Mouse (Mus musculus) midbrain, embryonic 14.5 days (tissue): ENCODE results near the gene Cryzl1. TPM values are rescaled to one million over a fixed set of nuclear protein-coding genes. Genes with fewer than 3 reads are reported as not detected.

Experiments
- ATAC-seq: fragments of 200-750 bp; cut with Nextera tagmentation; 2 replicates; pipeline ENCODE4 v1.8.0; 2017; ENCODE audit warnings: moderate number of reproducible peaks, moderate library complexity; ENCODE audit not compliant: low FRiP score, low TSS enrichment
- DNase-seq: peaks from one replicate; pipeline ENCODE4 v3.0.0-alpha.2; 2015
- H3K27ac ChIP-seq: fragments of 300-500 bp; sonication (generic); replicated peaks from 2 replicates; pipeline ENCODE4 v1.5.1; 2014; ENCODE audit warnings: mild to moderate bottlenecking, low read depth, low read length, moderate library complexity
- H3K27me3 ChIP-seq: fragments of 300-500 bp; sonication (generic); 2 replicates; pipeline ENCODE4 v1.6.1; 2014; ENCODE audit warnings: low read length, control low read depth, mixed read lengths; ENCODE audit not compliant: control insufficient read depth, insufficient read depth
- H3K36me3 ChIP-seq: fragments of 300-500 bp; sonication (generic); 2 replicates; pipeline ENCODE4 v1.6.1; 2014; ENCODE audit warnings: low read length, control low read depth; ENCODE audit not compliant: control insufficient read depth, insufficient read depth
- H3K4me1 ChIP-seq: fragments of 300-500 bp; sonication (generic); 2 replicates; pipeline ENCODE4 v1.6.1; 2014; ENCODE audit warnings: mild to moderate bottlenecking, antibody characterized with exemption, low read length, control low read depth; ENCODE audit not compliant: control insufficient read depth, insufficient read depth
- H3K4me2 ChIP-seq: fragments of 300-500 bp; sonication (generic); 2 replicates; pipeline ENCODE4 v1.6.1; 2014; ENCODE audit warnings: mild to moderate bottlenecking, low read length, moderate library complexity
- H3K4me3 ChIP-seq: fragments of 300-500 bp; sonication (generic); replicated peaks from 2 replicates; pipeline ENCODE4 v1.5.1; 2014; ENCODE audit warnings: low read depth, low read length
- H3K9ac ChIP-seq: fragments of 300-500 bp; sonication (generic); replicated peaks from 2 replicates; pipeline ENCODE4 v1.6.1; 2014; ENCODE audit warnings: mild to moderate bottlenecking, low read length, moderate library complexity
- H3K9me3 ChIP-seq: fragments of 300-500 bp; sonication (generic); 2 replicates; pipeline ENCODE4 v1.6.1; 2016; ENCODE audit warnings: low read length, control low read depth, mixed read lengths; ENCODE audit not compliant: control insufficient read depth
- WGBS: fragments of 180-500 bp; shearing (Covaris S2); extraction: QIAGEN DNeasy Blood & Tissue Kit; methylation state at CpG from one replicate; pipeline ENCODE4 v1.1.7; 2014; 5-methylcytosine and 5-hydroxymethylcytosine counted together
- polyA plus RNA-seq: library from polyadenylated mRNA; unstranded; fragments of >200 nt; fragmentation: Nextera tagmentation; extraction: Ambion mirVana; gene quantifications from 2 replicates; pipeline ENCODE4 v1.2.1, GENCODE M21; 2014

Gene Cryzl1
- polyA plus RNA-seq, 1 experiment from 2014 or later = 113 TPM

- H3K4me3 ChIP-seq = peak overlapping the region; percentile 91
- H3K27ac ChIP-seq = peak overlapping the region; percentile 90
- H3K4me2 ChIP-seq = peak overlapping the region; percentile 80
- 1% methylated on average over 51 of the region's 51 CpGs for WGBS
- no peaks in the 10 kb centered on the region for H3K27me3 ChIP-seq
- DNase-seq (no peak), ATAC-seq (peak; percentile 70)
- peak overlapping the region; percentile 81 for H3K9ac ChIP-seq
- 0 out of 2 replicates have a peak, but pooled peaks cover 12% of the 10 kb centered on the region for H3K4me1 ChIP-seq
- no peaks in the 10 kb centered on the region for H3K9me3 ChIP-seq
- peaks cover 38% of the 10 kb centered on the region for H3K36me3 ChIP-seq
These were observed 40.7 kb downstream of the Cryzl1 start for GRCm38 (mm10) chr16:91688023-91688618.

- Histone ChIP-seq H3K4me2 (no peak overlapping the region), H3K9me3 (no peaks in the 10 kb centered on the region), H3K27me3 (no peaks in the 10 kb centered on the region), H3K36me3 (peaks cover 53% of the 10 kb centered on the region), H3K27ac (no peak overlapping the region), H3K9ac (no peak overlapping the region), H3K4me3 (no peak overlapping the region), H3K4me1 (0 out of 2 replicates have a peak, but pooled peaks cover 12% of the 10 kb centered on the region)
- ATAC-seq (no peak), DNase-seq (no peak)
- WGBS = 87% methylated on average over 5 of the region's 5 CpGs
These were observed 42.4 kb downstream of the Cryzl1 start for GRCm38 (mm10) chr16:91686369-91686768.

GRCm38 (mm10) chr16:91685526-91685925 lies 43.2 kb downstream of the Cryzl1 start:
- Histone ChIP-seq H3K4me3 (no peak overlapping the region), H3K27me3 (no peaks in the 10 kb centered on the region), H3K36me3 (peaks cover 55% of the 10 kb centered on the region), H3K4me2 (no peak overlapping the region), H3K27ac (no peak overlapping the region), H3K9ac (no peak overlapping the region), H3K9me3 (no peaks in the 10 kb centered on the region), H3K4me1 (0 out of 2 replicates have a peak, but pooled peaks cover 12% of the 10 kb centered on the region)
- DNase-seq (no peak), ATAC-seq (no peak)
- 89% methylated on average over 5 of the region's 5 CpGs for WGBS

GRCm38 (mm10) chr16:91680656-91681055 lies 48.1 kb downstream of the Cryzl1 start:
- no peaks in the 10 kb centered on the region for H3K9me3 ChIP-seq
- H3K4me3 ChIP-seq = no peak overlapping the region
- no peaks in the 10 kb centered on the region for H3K27me3 ChIP-seq
- 78% methylated on average over 5 of the region's 5 CpGs for WGBS
- peaks cover 93% of the 10 kb centered on the region for H3K36me3 ChIP-seq
- no peak overlapping the region for H3K27ac ChIP-seq
- no peak for DNase-seq
- no peak for ATAC-seq
- no peak overlapping the region for H3K4me2 ChIP-seq
- no peaks in the 10 kb centered on the region for H3K4me1 ChIP-seq
- H3K9ac ChIP-seq = no peak overlapping the region

- H3K4me3 ChIP-seq = no peak overlapping the region
- H3K36me3 ChIP-seq = peaks cover 92% of the 10 kb centered on the region
- no peak overlapping the region for H3K9ac ChIP-seq
- WGBS = 94% methylated on average over 5 of the region's 5 CpGs
- H3K4me2 ChIP-seq = no peak overlapping the region
- H3K27me3 ChIP-seq = no peaks in the 10 kb centered on the region
- no peaks in the 10 kb centered on the region for H3K9me3 ChIP-seq
- DNase-seq (no peak), ATAC-seq (no peak)
- H3K27ac ChIP-seq = no peak overlapping the region
- no peaks in the 10 kb centered on the region for H3K4me1 ChIP-seq
These were observed 50.4 kb downstream of the Cryzl1 start for GRCm38 (mm10) chr16:91678147-91678911.

- Histone ChIP-seq H3K4me2 (no peak overlapping the region), H3K36me3 (peaks cover 93% of the 10 kb centered on the region), H3K27ac (no peak overlapping the region), H3K9me3 (no peaks in the 10 kb centered on the region), H3K27me3 (no peaks in the 10 kb centered on the region), H3K9ac (no peak overlapping the region), H3K4me1 (no peaks in the 10 kb centered on the region), H3K4me3 (no peak overlapping the region)
- no peak for ATAC-seq
- no peak for DNase-seq
- 89% methylated on average over 4 of the region's 4 CpGs for WGBS
These were observed 54.3 kb downstream of the Cryzl1 start for GRCm38 (mm10) chr16:91674500-91674899.

- Histone ChIP-seq H3K4me1 (no peaks in the 10 kb centered on the region), H3K27me3 (no peaks in the 10 kb centered on the region), H3K27ac (no peak overlapping the region), H3K4me3 (no peak overlapping the region), H3K4me2 (no peak overlapping the region), H3K36me3 (peaks cover 78% of the 10 kb centered on the region), H3K9ac (no peak overlapping the region), H3K9me3 (no peaks in the 10 kb centered on the region)
- DNase-seq (no peak), ATAC-seq (no peak)
- 95% methylated on average over 3 of the region's 3 CpGs for WGBS
These were observed 65.0 kb downstream of the Cryzl1 start for GRCm38 (mm10) chr16:91663795-91664194.

GRCm38 (mm10) chr16:91662336-91662735 lies 66.4 kb downstream of the Cryzl1 start:
- no peaks in the 10 kb centered on the region for H3K27me3 ChIP-seq
- no peak overlapping the region for H3K27ac ChIP-seq
- H3K9ac ChIP-seq = no peak overlapping the region
- no peaks in the 10 kb centered on the region for H3K9me3 ChIP-seq
- H3K4me2 ChIP-seq = no peak overlapping the region
- no peak overlapping the region for H3K4me3 ChIP-seq
- ATAC-seq (no peak), DNase-seq (no peak)
- no peaks in the 10 kb centered on the region for H3K4me1 ChIP-seq
- peaks cover 82% of the 10 kb centered on the region for H3K36me3 ChIP-seq
- 96% methylated on average over 16 of the region's 16 CpGs for WGBS

- DNase-seq (no peak), ATAC-seq (no peak)
- H3K9ac ChIP-seq = no peak overlapping the region
- no peaks in the 10 kb centered on the region for H3K27me3 ChIP-seq
- no peak overlapping the region for H3K4me2 ChIP-seq
- H3K27ac ChIP-seq = no peak overlapping the region
- H3K4me3 ChIP-seq = no peak overlapping the region
- H3K4me1 ChIP-seq = no peaks in the 10 kb centered on the region
- WGBS = 34% methylated on average over 1 of the region's 1 CpGs
- peaks cover 83% of the 10 kb centered on the region for H3K36me3 ChIP-seq
- H3K9me3 ChIP-seq = no peaks in the 10 kb centered on the region
These were observed 67.4 kb downstream of the Cryzl1 start for GRCm38 (mm10) chr16:91661397-91661796.
